Comparison of ENCODE assay signal across 13 mouse cellular contexts in genomic region chr10:18475126-18475525, GRCm38 (mm10).
DNase-seq lines count a peak whose midpoint lies in the region; ATAC-seq lines count a peak whose summit lies in the region.
"Had no signal": no experiment of that assay in that cellular context is flagged by ENCODE, and none has a peak within 500 bp of the region (broad histone marks: within the 10 kb centered on the region; RNA-seq: fewer than 3 reads in every experiment).

No protein-coding gene starts in this region.

- no peak overlapping the region for H3K4me2 ChIP-seq in heart, embryonic 16.5 days (ENCODE audit: low read depth, low read length)
- H3K4me2 ChIP-seq: liver, embryonic 13.5 days had no signal

- no peaks in the 10 kb centered on the region for H3K9me3 ChIP-seq in heart, embryonic 16.5 days (replicated peaks; ENCODE audit: control insufficient read depth, low read length)
- H3K9me3 ChIP-seq in heart, embryonic 10.5 days = no peaks in the 10 kb centered on the region
- H3K9me3 ChIP-seq: liver, embryonic 13.5 days had no signal

- no peaks in the 10 kb centered on the region for H3K27me3 ChIP-seq in heart, embryonic 16.5 days (ENCODE audit: control insufficient read depth, insufficient read depth, low read length)
- no peaks in the 10 kb centered on the region for H3K27me3 ChIP-seq in heart, embryonic 10.5 days (ENCODE audit: insufficient read depth, poor library complexity, severe bottlenecking)
- H3K27me3 ChIP-seq: liver, embryonic 13.5 days had no signal

- no peak for DNase-seq in heart, embryonic 10.5 days (ENCODE audit: low spot score)
- peak; percentile 17 for DNase-seq in urinary bladder, postnatal 14 days (ENCODE audit: low spot score)
- DNase-seq in urinary bladder, adult 2 months (ENCODE audit: low spot score) = no peak
- DNase-seq in fibroblast of lung, adult 2 months (ENCODE audit: low read depth) = peak; percentile 84
- DNase-seq in kidney, postnatal 10 days = no peak
- no peak for DNase-seq in embryo, embryonic 10 days (ENCODE audit: low spot score)
- DNase-seq: embryo, embryonic 11 days; kidney, adult 9 months; layer of hippocampus, postnatal 36 days; liver, embryonic 13.5 days; right cerebral cortex, postnatal 25 days; thymus, postnatal 4 days had no signal

- H3K4me3 ChIP-seq in heart, embryonic 16.5 days (ENCODE audit: low read length) = no peak overlapping the region
- H3K4me3 ChIP-seq in heart, embryonic 10.5 days = no peak overlapping the region
- H3K4me3 ChIP-seq: liver, embryonic 13.5 days had no signal

- no peak overlapping the region for H3K9ac ChIP-seq in heart, embryonic 16.5 days (ENCODE audit: low read length)
- H3K9ac ChIP-seq: liver, embryonic 13.5 days had no signal

- peak overlapping the region; percentile 4 for H3K27ac ChIP-seq in heart, embryonic 16.5 days (ENCODE audit: low read length)
- H3K27ac ChIP-seq in heart, embryonic 10.5 days = no peak overlapping the region
- H3K27ac ChIP-seq: liver, embryonic 13.5 days had no signal

- ATAC-seq in heart, embryonic 16.5 days (replicated peaks; ENCODE audit: extremely low read depth, insufficient read depth, low FRiP score) = no peak

- H3K4me1 ChIP-seq in heart, embryonic 16.5 days (ENCODE audit: control insufficient read depth, insufficient read depth, low read length) = peaks cover 11% of the 10 kb centered on the region
- no peaks in the 10 kb centered on the region; the same call in 1 of the 2 replicates for H3K4me1 ChIP-seq in heart, embryonic 10.5 days
- H3K4me1 ChIP-seq: liver, embryonic 13.5 days had no signal

- WGBS in heart, embryonic 16.5 days = 48% methylated on average over 6 of the region's 6 CpGs
- 85% methylated on average over 6 of the region's 6 CpGs for WGBS in heart, embryonic 10.5 days

- H3K36me3 ChIP-seq in heart, embryonic 16.5 days (ENCODE audit: control insufficient read depth, insufficient read depth) = 0 out of 2 replicates have a peak, but pooled peaks cover 3% of the 10 kb centered on the region
- H3K36me3 ChIP-seq in heart, embryonic 10.5 days = peaks cover 14% of the 10 kb centered on the region; the same call in 1 of the 2 replicates
- H3K36me3 ChIP-seq: liver, embryonic 13.5 days had no signal

Comparison
In these comparisons a context has a peak if more than half of its experiments do, and no peak if none do; other contexts are left out.
1. DNase-seq: peak in urinary bladder, postnatal 14 days (single experiment) and fibroblast of lung, adult 2 months (single experiment); none in heart, embryonic 10.5 days (single experiment), urinary bladder, adult 2 months (single experiment), kidney, postnatal 10 days (single experiment) and embryo, embryonic 10 days (single experiment).